Mouse (Mus musculus) midbrain, embryonic 13.5 days (tissue): Measurements from ENCODE around the gene Olfr524. TPM values are rescaled to one million over a fixed set of nuclear protein-coding genes. Genes with fewer than 3 reads are reported as not detected.

Experiments used
- ATAC-seq: fragments of 200-750 bp; cut with Nextera tagmentation; 2 replicates; pipeline ENCODE4 v1.8.0; 2017; ENCODE audit warnings: mild to moderate bottlenecking, moderate TSS enrichment, moderate library complexity
- H3K27ac ChIP-seq: fragments of 300-500 bp; sonication (generic); 2 replicates; pipeline ENCODE4 v1.5.1; 2015; ENCODE audit warnings: inconsistent platforms, mild to moderate bottlenecking, moderate library complexity
- H3K27me3 ChIP-seq: fragments of 300-500 bp; sonication (generic); 2 replicates; pipeline ENCODE4 v1.6.1; 2015; ENCODE audit warnings: mild to moderate bottlenecking, inconsistent platforms
- H3K36me3 ChIP-seq: fragments of 300-500 bp; sonication (generic); 2 replicates; pipeline ENCODE4 v1.6.1; 2015; ENCODE audit warnings: mild to moderate bottlenecking, inconsistent platforms
- H3K4me1 ChIP-seq: fragments of 300-500 bp; sonication (generic); replicated peaks from 2 replicates; pipeline ENCODE4 v1.6.1; 2015; ENCODE audit warnings: inconsistent platforms
- H3K4me2 ChIP-seq: fragments of 300-500 bp; sonication (generic); replicated peaks from 2 replicates; pipeline ENCODE4 v1.6.1; 2015; ENCODE audit warnings: moderate library complexity, mild to moderate bottlenecking, inconsistent platforms
- H3K4me3 ChIP-seq: fragments of 300-500 bp; sonication (generic); replicated peaks from 2 replicates; pipeline ENCODE4 v1.5.1; 2015; ENCODE audit warnings: mild to moderate bottlenecking, inconsistent platforms
- H3K9ac ChIP-seq: fragments of 300-500 bp; sonication (generic); replicated peaks from 2 replicates; pipeline ENCODE4 v1.6.1; 2015; ENCODE audit warnings: mild to moderate bottlenecking, inconsistent platforms
- H3K9me3 ChIP-seq: fragments of 300-500 bp; sonication (generic); 2 replicates; pipeline ENCODE4 v1.6.1; 2016; ENCODE audit warnings: mild to moderate bottlenecking, inconsistent platforms
- WGBS: fragments of 180-500 bp; shearing (Covaris S2); methylation state at CpG from one replicate; pipeline ENCODE4 v1.1.7; 2015; 5-methylcytosine and 5-hydroxymethylcytosine counted together
- polyA plus RNA-seq: library from polyadenylated mRNA; unstranded; fragments of >200 nt; fragmentation: Nextera tagmentation; extraction: Ambion mirVana; gene quantifications from 2 replicates; pipeline ENCODE4 v1.2.1, GENCODE M21; 2015

Olfr524 gene
- polyA plus RNA-seq, 1 experiment from 2014 or later: not detected

DNA sequence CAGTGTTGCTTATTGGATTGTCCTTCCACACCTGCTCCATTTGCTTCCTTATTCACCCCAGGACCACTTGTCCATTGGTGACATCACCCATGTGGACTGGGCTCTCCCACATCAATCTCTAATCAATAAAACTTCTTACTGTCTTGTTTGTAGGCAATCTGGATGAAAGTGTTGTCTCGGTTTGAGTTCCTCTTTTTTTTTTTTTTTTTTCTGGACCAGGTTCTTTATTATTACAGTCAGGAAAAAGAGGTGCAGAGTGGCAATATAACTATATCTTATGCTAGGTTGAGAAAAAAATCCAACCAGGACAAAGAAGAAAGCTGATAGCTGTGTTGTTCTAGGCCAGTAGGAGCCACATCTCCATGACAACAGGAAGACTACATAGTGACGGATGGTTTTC lies 25.1 kb downstream of the Olfr524 start:
- H3K36me3 ChIP-seq: no peaks in the 10 kb centered on the region
- no peak overlapping the region for H3K27ac ChIP-seq
- H3K4me2 ChIP-seq: no peak overlapping the region
- no peaks in the 10 kb centered on the region for H3K4me1 ChIP-seq
- H3K4me3 ChIP-seq: no peak overlapping the region
- no peak for ATAC-seq
- no peak overlapping the region for H3K9ac ChIP-seq
- no peaks in the 10 kb centered on the region for H3K9me3 ChIP-seq
- WGBS: 77% methylated on average over 2 of the region's 2 CpGs
- 0 out of 2 replicates have a peak, but pooled peaks cover 3% of the 10 kb centered on the region for H3K27me3 ChIP-seq

DNA sequence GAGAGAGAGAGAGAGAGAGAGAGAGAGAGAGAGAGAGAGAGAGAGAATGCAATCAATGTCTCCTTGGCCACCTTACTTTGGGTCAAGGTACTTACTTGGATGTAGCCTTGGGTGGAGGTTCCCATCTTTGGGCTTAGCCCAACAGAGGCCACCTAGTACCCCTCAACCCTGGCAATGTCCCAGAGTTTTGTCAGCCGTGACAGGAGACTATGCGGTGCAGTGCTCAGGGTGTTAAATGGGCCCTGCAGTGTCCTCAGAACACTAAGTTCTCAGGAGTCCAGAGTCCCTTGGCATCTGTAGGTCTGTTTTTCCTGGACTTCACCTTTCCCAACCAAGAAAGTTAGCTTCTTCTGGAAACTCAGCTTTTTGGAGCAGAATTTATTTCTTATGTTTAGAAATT lies 26.6 kb downstream of the Olfr524 start:
- Histone ChIP-seq H3K9ac (no peak overlapping the region), H3K36me3 (no peaks in the 10 kb centered on the region), H3K4me3 (no peak overlapping the region), H3K27ac (no peak overlapping the region), H3K4me2 (no peak overlapping the region), H3K4me1 (no peaks in the 10 kb centered on the region), H3K9me3 (no peaks in the 10 kb centered on the region), H3K27me3 (0 out of 2 replicates have a peak, but pooled peaks cover 3% of the 10 kb centered on the region)
- WGBS: 91% methylated on average over 2 of the region's 2 CpGs
- no peak for ATAC-seq

DNA sequence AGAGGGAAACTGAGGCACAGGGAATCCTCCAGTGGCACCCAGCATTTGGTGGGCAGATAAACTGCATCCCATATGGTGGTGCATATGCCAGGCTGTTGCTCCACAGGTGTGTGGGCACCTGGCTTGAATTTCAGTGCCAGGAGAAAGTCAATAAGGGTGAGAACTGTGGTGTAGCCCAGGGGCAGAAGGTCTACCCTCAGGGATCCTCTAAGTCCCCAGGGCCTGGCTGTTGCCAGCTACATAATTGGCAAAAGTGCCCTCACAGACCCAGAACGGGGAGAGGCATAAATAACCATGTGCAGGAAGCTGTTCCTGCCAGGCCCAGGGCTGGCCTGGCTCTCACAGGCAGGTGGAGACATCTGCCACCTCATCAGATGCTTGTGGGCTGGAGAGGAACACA lies 32.8 kb downstream of the Olfr524 start, which contains the start of gene Olfr523:
Olfr523 (plus strand) TSS at position 282 of the 400 bp plus-strand sequence.
- 44% methylated on average over 1 of the region's 1 CpGs for WGBS
- 0 out of 2 replicates have a peak, but pooled peaks cover 3% of the 10 kb centered on the region for H3K27me3 ChIP-seq

DNA sequence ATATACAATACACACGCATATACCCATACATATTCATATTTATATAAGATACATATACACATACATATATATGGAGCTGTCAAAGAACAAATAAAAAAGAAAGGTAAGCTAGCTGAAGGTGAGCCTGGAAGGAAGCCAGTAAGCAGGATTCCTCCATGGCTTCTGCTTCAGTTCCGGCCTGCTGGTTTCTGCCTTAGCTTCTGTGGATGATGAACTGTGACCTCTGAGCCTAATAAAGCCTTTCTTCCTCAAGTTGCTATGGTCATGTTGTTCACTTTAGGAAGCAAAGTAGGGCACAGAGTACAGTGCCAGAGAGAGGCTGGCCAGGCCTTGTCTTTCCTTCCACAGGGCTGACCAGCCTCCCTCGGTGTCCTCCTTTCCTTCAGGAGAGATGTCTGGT lies 34.9 kb downstream of the Olfr524 start:
- no peak overlapping the region for H3K4me3 ChIP-seq
- no peak for ATAC-seq

More for the DNA sequence above, 32.8 kb downstream of the Olfr524 start, which contains the start of gene Olfr523:
- Histone ChIP-seq H3K4me1 (no peaks in the 10 kb centered on the region), H3K27ac (no peak within 1 kb of the TSS), H3K9me3 (no peaks in the 10 kb centered on the region), H3K4me2 (no peak within 1 kb of the TSS), H3K4me3 (no peak within 1 kb of the TSS), H3K36me3 (no peaks in the 10 kb centered on the region), H3K9ac (no peak within 1 kb of the TSS)
- no peak for ATAC-seq

DNA sequence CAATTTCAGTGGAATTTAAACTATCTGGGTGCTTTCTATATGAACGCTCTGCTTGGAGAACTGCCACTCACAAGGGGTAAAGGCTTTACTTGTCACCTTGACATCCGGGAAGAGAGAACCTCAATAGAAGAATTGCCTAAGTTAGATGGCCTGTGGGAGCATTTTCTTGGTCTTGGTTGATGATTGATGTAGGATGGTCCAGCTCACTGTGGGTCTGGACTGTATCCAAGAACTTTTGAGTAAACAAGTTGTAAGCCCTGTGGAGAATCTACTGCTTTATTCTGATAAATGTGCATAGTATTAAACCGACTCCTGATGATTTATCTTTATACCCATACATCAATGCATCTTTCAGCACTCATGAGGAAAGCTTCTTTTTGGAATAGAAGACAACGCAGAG lies 36.4 kb downstream of the Olfr524 start:
- H3K4me3 ChIP-seq: no peak overlapping the region
- 86% methylated on average over 4 of the region's 4 CpGs for WGBS
- H3K27ac ChIP-seq: no peak overlapping the region
- no peaks in the 10 kb centered on the region for H3K27me3 ChIP-seq
- H3K9me3 ChIP-seq: no peaks in the 10 kb centered on the region
- no peaks in the 10 kb centered on the region for H3K36me3 ChIP-seq
- H3K4me1 ChIP-seq: no peaks in the 10 kb centered on the region
- H3K9ac ChIP-seq: no peak overlapping the region
- no peak for ATAC-seq
- H3K4me2 ChIP-seq: no peak overlapping the region

More for the DNA sequence above, 34.9 kb downstream of the Olfr524 start:
- no peak overlapping the region for H3K4me2 ChIP-seq
- WGBS: 92% methylated on average over 3 of the region's 3 CpGs
- no peaks in the 10 kb centered on the region for H3K4me1 ChIP-seq
- H3K27ac ChIP-seq: no peak overlapping the region
- no peaks in the 10 kb centered on the region for H3K36me3 ChIP-seq
- H3K9ac ChIP-seq: no peak overlapping the region
- H3K27me3 ChIP-seq: no peaks in the 10 kb centered on the region
- H3K9me3 ChIP-seq: no peaks in the 10 kb centered on the region

DNA sequence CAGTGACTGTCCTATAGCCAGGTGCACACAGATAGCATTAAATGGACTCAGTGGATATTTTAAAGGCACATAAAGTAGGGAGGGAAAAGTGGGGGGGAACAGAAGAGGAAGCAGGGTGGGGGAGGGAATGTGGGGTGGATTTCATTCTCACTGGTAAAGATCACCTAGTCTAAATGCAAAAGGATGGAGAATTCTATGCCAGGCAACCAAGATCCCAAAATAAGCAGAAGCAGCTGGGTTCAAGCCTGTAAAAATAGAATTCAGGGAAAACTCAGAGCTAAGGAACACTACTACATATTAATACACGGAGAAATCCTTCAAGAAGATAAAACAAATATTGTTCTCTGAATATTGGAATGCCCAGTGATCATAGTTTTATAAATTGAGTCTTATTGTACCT lies 37.8 kb downstream of the Olfr524 start:
- H3K9ac ChIP-seq: no peak overlapping the region
- H3K4me3 ChIP-seq: no peak overlapping the region
- H3K27ac ChIP-seq: no peak overlapping the region
- no peaks in the 10 kb centered on the region for H3K9me3 ChIP-seq
- no peak for ATAC-seq
- H3K27me3 ChIP-seq: no peaks in the 10 kb centered on the region
- WGBS: 76% methylated on average over 1 of the region's 1 CpGs
- H3K4me1 ChIP-seq: no peaks in the 10 kb centered on the region
- no peak overlapping the region for H3K4me2 ChIP-seq
- no peaks in the 10 kb centered on the region for H3K36me3 ChIP-seq

DNA sequence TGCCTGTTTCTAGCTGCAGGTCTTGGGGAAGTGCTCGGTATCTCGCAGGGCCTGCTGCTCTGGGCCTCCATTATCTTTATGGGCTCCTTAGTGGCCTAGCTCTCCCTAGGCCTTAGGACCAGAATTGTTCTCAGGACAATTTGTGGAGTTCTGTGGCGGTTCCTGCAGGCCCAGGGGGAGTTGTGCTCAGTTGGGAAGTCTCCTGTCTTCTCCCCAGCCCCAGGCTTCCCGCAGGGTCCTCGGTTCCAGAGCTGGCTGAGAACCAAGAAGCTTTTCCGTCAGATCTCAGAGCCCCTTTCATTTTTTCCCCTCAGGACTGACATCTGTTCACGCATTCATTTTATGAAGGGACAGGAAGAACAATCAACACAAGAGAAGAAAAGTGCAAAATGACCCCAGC lies 41.1 kb downstream of the Olfr524 start, which contains the start of gene Olfr522:
Olfr522 (minus strand) TSS at position 101 of the 400 bp plus-strand sequence.
- Histone ChIP-seq H3K27me3 (no peaks in the 10 kb centered on the region), H3K27ac (no peak within 1 kb of the TSS), H3K4me2 (no peak within 1 kb of the TSS), H3K4me1 (no peaks in the 10 kb centered on the region), H3K9ac (no peak within 1 kb of the TSS), H3K4me3 (no peak within 1 kb of the TSS), H3K36me3 (no peaks in the 10 kb centered on the region), H3K9me3 (no peaks in the 10 kb centered on the region)
- no peak for ATAC-seq
- 78% methylated on average over 7 of the region's 7 CpGs for WGBS

DNA sequence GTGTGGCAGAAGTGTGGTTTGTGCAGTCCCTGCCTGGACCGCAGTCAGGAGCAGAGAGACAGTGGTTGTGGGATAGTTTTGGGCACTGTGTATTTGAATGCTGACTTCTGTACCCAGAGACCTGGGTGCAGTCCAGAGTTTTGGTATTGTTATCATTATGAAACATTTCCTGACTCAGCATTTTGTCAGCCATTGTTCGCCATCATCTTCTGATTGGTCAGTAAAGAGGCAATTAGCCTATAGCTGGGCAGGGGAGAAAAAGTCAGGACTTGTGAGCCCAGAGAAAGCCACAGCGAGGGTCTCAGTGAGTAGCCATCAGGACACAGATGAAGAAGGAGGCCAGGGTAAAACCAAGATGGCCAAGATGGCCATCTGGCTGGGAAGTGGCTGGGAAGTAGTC lies 45.4 kb downstream of the Olfr524 start:
- Histone ChIP-seq H3K27ac (no peak overlapping the region), H3K4me2 (no peak overlapping the region), H3K9ac (no peak overlapping the region), H3K4me1 (no peaks in the 10 kb centered on the region), H3K27me3 (0 out of 2 replicates have a peak, but pooled peaks cover 5% of the 10 kb centered on the region), H3K9me3 (no peaks in the 10 kb centered on the region), H3K36me3 (no peaks in the 10 kb centered on the region), H3K4me3 (no peak overlapping the region)
- no peak for ATAC-seq
- 86% methylated on average over 3 of the region's 3 CpGs for WGBS

DNA sequence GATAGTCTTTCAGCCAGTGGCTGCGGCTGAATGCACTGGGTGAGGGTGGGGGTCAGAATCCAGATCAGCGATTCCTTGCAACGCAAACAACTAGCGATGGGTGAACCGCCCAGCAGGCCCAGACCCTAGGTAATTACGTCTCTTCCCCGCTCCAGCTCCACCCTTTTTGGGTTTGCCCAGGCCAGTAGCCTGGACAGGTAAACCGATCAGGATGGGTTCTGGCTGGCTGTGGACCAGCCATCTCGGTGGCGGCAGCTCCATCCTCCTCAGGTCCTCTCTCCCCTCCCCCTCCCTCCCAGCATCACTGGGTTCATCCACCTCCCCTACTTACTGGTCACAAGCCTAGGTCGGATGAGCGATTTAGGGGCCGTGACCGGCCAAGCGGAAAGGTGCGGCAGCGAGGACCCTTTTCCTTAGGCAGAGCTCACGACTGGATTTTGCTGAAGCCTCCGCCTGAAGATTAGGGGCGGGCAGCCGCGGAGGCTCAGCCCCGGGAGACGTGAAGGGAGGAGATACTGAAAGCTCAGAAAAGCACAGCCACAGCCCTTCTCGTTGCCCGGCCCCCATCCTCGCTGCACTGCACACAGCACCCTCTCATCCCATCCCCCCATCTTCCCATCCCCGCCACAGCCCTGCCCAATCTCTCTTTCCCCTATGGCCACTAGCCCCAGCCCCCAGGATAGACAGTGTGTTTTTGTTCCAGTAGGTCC lies 51.4 kb downstream of the Olfr524 start, which contains the start of gene Sprn:
Sprn (minus strand) TSS at position 660 of the 710 bp plus-strand sequence.
- 2% methylated on average over 28 of the region's 28 CpGs for WGBS
- ATAC-seq: peak; percentile 82
- H3K27ac ChIP-seq: peak within 1 kb of the TSS; percentile 76
- peak within 1 kb of the TSS; percentile 61 for H3K9ac ChIP-seq
- peak within 1 kb of the TSS; percentile 46 for H3K4me3 ChIP-seq
- H3K36me3 ChIP-seq: peaks cover 6% of the 10 kb centered on the region; the same call in 1 of the 2 replicates
- peaks cover 28% of the 10 kb centered on the region for H3K27me3 ChIP-seq
- H3K9me3 ChIP-seq: no peaks in the 10 kb centered on the region
- peaks cover 22% of the 10 kb centered on the region for H3K4me1 ChIP-seq
- H3K4me2 ChIP-seq: peak within 1 kb of the TSS; percentile 54

DNA sequence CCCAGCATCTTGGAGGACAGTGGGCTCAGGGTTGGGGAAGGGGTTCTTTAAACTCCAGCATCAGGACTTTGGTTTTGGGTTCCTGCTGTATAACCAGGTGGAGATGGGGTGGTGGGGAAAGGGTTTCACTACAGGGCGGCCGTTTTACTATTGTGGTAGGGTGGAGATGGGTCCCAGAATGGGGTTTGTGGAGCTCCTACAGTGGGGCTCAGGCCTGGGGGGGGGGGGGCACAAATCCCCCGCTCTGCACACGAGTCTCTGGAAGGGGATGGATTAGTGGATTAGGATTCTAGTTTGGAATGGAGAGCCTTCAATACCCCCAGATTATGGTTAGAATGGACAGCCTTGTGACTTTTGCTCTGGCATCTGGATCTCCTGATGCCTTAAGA lies 51.9 kb downstream of the Olfr524 start:
- Histone ChIP-seq H3K9me3 (no peaks in the 10 kb centered on the region), H3K9ac (peak overlapping the region; percentile 61), H3K4me3 (peak overlapping the region; percentile 46), H3K27ac (peak overlapping the region; percentile 76; the same call in 1 of the 2 replicates), H3K4me1 (peaks cover 22% of the 10 kb centered on the region), H3K36me3 (peaks cover 7% of the 10 kb centered on the region; the same call in 1 of the 2 replicates), H3K4me2 (peak overlapping the region; percentile 54), H3K27me3 (peaks cover 24% of the 10 kb centered on the region)
- WGBS: 17% methylated on average over 4 of the region's 4 CpGs
- ATAC-seq: peak; percentile 35

DNA sequence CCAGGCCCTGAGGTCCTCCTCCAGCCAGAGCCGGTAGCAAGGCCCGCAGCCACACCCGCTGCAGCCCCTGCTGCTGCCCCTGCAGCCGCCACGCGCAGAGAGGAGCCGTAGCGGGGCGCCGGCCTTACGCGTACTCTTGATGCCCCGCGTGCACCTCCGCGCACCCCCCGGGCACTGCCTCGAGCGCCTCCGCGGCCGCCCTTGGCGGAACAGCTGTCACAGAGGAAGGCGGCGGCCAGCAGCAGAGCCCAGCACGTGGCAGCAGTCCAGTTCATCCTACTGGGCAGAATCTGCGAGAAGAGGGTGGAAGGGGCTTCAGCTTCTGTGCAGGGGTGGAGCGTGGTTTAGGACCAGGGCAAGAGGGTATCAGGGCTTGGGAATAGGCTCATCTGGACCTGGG lies 52.4 kb downstream of the Olfr524 start:
- 5% methylated on average over 28 of the region's 28 CpGs for WGBS
- peak; percentile 63 for ATAC-seq

More for the DNA sequence above, 52.4 kb downstream of the Olfr524 start:
- H3K4me2 ChIP-seq: peak overlapping the region; percentile 54
- no peak overlapping the region for H3K27ac ChIP-seq
- peak overlapping the region; percentile 46 for H3K4me3 ChIP-seq
- H3K4me1 ChIP-seq: peaks cover 22% of the 10 kb centered on the region
- no peaks in the 10 kb centered on the region for H3K9me3 ChIP-seq
- H3K36me3 ChIP-seq: peaks cover 7% of the 10 kb centered on the region; the same call in 1 of the 2 replicates
- peaks cover 23% of the 10 kb centered on the region for H3K27me3 ChIP-seq
- peak overlapping the region; percentile 61 for H3K9ac ChIP-seq
